Mouse (Mus musculus): ENCODE measurements around the gene Cox11. TPM values are rescaled to one million over a fixed set of nuclear protein-coding genes. Genes with fewer than 3 reads are reported as not detected.

The Cox11 gene
- 14.5 and 46.6 TPM in 2 replicates for polyA plus RNA-seq (2012; rRNA removed; ENCODE audit: low replicate concordance)

DNA sequence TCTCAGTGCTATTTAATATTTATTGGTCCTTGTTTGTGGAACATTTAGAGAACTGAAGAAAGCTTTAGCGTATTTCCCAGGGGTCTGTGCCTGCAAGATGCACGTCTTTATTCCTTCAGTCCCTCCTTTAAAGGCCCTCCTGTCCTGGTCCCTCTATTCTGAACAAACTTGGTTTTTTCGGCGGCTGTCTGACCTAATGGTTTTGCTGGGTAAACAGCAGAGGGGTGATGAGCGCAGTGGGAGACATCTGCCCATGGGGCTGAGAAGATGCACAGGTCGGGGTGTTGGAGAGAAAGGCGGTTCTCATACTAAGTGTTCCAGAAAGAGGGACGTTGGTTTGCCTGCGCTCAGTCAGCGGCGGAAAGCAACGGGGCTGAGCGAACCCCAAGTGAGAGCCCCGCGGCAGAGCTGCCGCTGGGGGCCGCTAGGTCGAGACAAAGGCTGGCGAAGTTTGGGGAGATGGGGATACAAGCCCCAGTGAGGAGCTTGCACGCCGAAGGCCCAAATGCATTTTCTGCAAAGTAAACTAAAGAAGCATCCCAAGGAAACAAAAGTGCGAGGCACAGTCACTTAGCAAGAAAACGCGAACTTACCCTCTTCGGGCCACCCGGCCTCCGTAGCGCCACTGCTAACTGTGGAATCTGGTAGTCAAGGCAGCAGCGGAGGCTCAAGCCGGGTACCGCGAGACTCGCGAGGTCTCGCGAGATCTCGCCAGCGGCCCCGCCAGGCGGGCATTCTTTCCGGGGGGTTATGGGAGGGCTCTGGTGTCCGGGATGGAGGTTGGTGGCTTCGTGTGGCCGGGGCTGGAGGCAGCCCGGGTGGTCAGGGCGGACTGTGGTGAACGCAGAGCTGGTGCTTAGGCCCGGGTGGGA is at the start of gene Cox11, which contains the start of gene Stxbp4:
Gene Cox11, plus strand, starts transcription at position 734 of the 872 bp plus-strand sequence.
Gene Stxbp4, minus strand, starts transcription at position 645 of the 872 bp plus-strand sequence.

DNA sequence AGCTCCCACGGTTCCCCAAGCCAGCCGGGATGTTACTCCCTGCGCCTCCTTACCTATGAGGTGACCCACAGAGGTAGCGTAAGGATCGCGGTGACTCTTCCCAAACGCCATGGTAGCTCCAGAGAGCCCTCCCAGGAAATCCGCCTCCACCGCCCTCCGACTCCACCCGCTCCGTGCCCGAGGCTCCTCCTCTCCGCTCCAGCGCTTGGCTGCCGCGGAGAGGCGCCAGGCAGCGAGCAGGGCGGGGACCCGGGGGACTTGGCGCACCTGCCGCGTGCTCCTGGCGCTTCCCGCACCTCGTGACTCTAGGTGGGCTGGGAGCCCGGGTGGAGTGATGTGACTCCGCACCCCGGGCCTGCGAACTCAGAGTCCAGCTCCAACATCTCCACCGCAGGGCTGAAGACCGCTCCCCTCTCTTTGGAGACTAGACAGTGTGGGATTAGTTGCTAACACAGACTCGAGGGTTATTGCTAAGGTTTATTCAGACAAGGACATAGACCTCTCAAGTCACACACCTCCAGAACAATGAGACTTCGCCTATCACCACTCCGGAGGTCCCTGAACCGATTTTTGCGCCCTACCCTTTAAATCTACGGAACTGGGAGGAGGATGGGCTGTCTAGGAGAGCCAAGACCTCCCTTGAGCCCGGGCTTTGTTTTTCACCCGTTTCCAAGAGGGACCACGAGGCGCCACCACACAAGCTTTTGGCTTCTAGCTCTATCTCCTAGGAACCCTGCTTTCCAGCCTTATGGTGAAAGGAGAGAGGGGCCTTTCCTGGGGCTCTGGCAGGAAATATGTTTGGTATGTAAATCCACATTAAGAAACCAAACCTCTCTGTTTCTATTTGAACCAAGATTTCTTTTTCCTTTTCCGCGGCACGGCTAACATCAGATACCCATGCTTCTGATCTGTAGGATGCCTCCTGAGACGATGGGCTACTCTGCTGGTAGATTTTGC is 49.8 kb downstream of the Cox11 start, which contains the start of gene Tom1l1:
Gene Tom1l1, minus strand, starts transcription at position 907 of the 957 bp plus-strand sequence.

Other genes starting within 250 kb of the Cox11 start
- gene Hlf, start 247.3 kb upstream of the Cox11 start, polyA plus RNA-seq (2012; rRNA removed; ENCODE audit: low replicate concordance): 2.4 and 3.8 TPM in 2 replicates
- 0.21 and 0.46 TPM in 2 replicates for gene Stxbp4, start 89 bp upstream of the Cox11 start, polyA plus RNA-seq (2012; rRNA removed; ENCODE audit: low replicate concordance)
- 4.4 and 4.5 TPM in 2 replicates for gene Tom1l1, start 50.2 kb downstream of the Cox11 start, polyA plus RNA-seq (2012; rRNA removed; ENCODE audit: low replicate concordance)